Mouse (Mus musculus) kidney, postnatal 0 days (tissue): ENCODE measurements around the gene Trmt61a. TPM values are rescaled to one million over a fixed set of nuclear protein-coding genes. Genes with fewer than 3 reads are reported as not detected.
A peak's percentile ranks its signal among the peaks of the same experiment; 100 is the strongest.

Experiments used
- ATAC-seq: fragments of 200-750 bp; cut with Nextera tagmentation; replicated peaks from 2 replicates; pipeline ENCODE4 v1.8.0; 2017; ENCODE audit warnings: low read depth, moderate number of reproducible peaks, moderate TSS enrichment, moderate library complexity; ENCODE audit not compliant: low FRiP score
- DNase-seq: peaks from one replicate; pipeline ENCODE4 v3.0.0-alpha.2; 2016; ENCODE audit warnings: low spot score
- H3K27ac ChIP-seq: fragments of 300-500 bp; sonication (generic); 2 replicates; pipeline ENCODE4 v1.5.1; 2014; ENCODE audit warnings: mild to moderate bottlenecking
- H3K27me3 ChIP-seq: fragments of 300-500 bp; sonication (generic); 2 replicates; pipeline ENCODE4 v1.6.1; 2014; ENCODE audit warnings: low read length, mixed read lengths; ENCODE audit not compliant: insufficient read depth
- H3K36me3 ChIP-seq: fragments of 300-500 bp; sonication (generic); 2 replicates; pipeline ENCODE4 v1.6.1; 2014; ENCODE audit warnings: low read length, mixed read lengths; ENCODE audit not compliant: insufficient read depth
- H3K4me1 ChIP-seq: fragments of 300-500 bp; sonication (generic); replicated peaks from 2 replicates; pipeline ENCODE4 v1.6.1; 2014; ENCODE audit warnings: antibody characterized with exemption, low read length, mixed read lengths; ENCODE audit not compliant: insufficient read depth
- H3K4me2 ChIP-seq: fragments of 300-500 bp; sonication (generic); 2 replicates; pipeline ENCODE4 v1.6.1; 2014; ENCODE audit warnings: mild to moderate bottlenecking, low read length, moderate library complexity, mixed read lengths
- H3K4me3 ChIP-seq: fragments of 300-500 bp; sonication (generic); replicated peaks from 2 replicates; pipeline ENCODE4 v1.5.1; 2014; ENCODE audit warnings: low read depth, low read length
- H3K9ac ChIP-seq: fragments of 300-500 bp; sonication (generic); 2 replicates; pipeline ENCODE4 v1.6.1; 2014; ENCODE audit warnings: low read depth, low read length
- H3K9me3 ChIP-seq: fragments of 300-500 bp; sonication (generic); replicated peaks from 2 replicates; pipeline ENCODE4 v1.6.1; 2016; ENCODE audit warnings: low read length, inconsistent platforms, mixed read lengths
- CTCF ChIP-seq: IDR thresholded peaks from 2 replicates; pipeline ENCODE4 v1.5.1; 2016; ENCODE audit warnings: antibody characterized with exemption, low read depth, mild to moderate bottlenecking, moderate library complexity
- WGBS: fragments of 180-500 bp; shearing (Covaris S2); extraction: QIAGEN DNeasy Blood & Tissue Kit; methylation state at CpG from one replicate; pipeline ENCODE4 v1.1.7; 2014; 5-methylcytosine and 5-hydroxymethylcytosine counted together
- polyA plus RNA-seq: library from polyadenylated mRNA; unstranded; fragments of >200 nt; fragmentation: Nextera tagmentation; extraction: Ambion mirVana; gene quantifications from 2 replicates; pipeline ENCODE4 v1.2.1, GENCODE M21; 2015

The Trmt61a gene
- polyA plus RNA-seq, 1 experiment from 2014 or later, result 6.3 TPM

DNA sequence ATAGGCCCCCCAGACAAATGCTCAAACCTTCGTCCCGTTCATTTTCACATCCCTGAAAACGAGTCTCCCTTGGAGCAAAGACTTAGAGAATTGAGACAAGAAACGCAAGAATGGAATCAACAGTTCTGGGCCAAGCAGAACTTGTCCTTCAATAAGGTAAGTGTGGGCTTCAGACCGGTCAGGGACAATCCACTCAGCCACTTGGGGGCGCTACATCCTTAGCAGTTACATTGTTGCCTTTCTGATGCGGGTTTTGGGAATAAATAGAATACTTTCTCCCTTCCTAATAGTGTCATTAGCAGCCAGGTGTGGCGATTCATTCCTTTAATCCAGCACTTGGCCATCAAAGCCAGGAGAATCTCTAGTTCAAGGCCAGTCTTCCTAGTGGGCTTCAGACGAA, 44.7 kb downstream of the Trmt61a start:
- Histone ChIP-seq H3K36me3 (0 out of 2 replicates have a peak, but pooled peaks cover 12% of the 10 kb centered on the region), H3K27ac (no peak overlapping the region), H3K9me3 (no peaks in the 10 kb centered on the region), H3K4me1 (peaks cover 10% of the 10 kb centered on the region; the same call in 1 of the 2 replicates), H3K9ac (no peak overlapping the region), H3K4me3 (no peak overlapping the region), H3K27me3 (no peaks in the 10 kb centered on the region), H3K4me2 (no peak overlapping the region)
- TF ChIP-seq CTCF, result peak; percentile 68
- ATAC-seq, result no peak
- 71% methylated on average over 9 of the region's 9 CpGs for WGBS
- DNase-seq, result peak; percentile 60

DNA sequence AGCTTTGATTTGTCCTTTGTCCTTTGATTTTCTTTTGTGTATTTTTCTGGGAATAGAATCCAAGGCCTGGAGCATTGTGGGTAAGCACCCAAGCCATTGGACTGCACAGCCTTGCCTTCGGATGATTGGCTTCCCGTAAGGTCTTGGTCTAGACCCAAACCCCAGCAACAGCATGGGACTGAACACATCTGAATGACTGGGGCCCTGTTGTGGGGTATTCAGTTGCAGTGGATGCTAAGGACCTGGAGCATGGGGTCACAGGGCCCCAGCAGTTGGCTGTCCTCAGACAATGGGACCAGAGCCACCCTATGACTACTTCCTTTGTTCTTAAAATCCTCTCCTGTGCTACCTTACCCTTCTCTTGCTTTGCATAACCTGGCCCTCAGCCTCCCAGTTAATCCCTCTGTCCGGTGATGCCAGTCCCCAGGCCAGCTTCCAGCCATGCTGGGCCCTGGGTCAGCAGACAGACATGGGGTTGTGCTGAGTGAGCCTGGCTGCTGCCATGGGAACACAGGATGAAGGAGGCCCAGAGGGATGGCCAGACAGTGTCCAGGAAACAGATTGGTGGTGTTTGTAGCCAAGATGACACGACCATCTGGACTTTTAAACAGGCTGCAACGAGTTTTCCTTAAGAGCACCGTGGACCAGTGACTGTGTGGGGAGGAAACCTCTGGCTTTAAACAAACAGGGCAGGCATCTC, 46.9 kb downstream of the Trmt61a start:
- no peaks in the 10 kb centered on the region for H3K4me1 ChIP-seq
- 0 out of 2 replicates have a peak, but pooled peaks cover 12% of the 10 kb centered on the region for H3K36me3 ChIP-seq
- no peak overlapping the region for H3K9ac ChIP-seq
- ATAC-seq (no peak), DNase-seq (peak; percentile 21)
- H3K4me3 ChIP-seq, result no peak overlapping the region
- H3K4me2 ChIP-seq, result no peak overlapping the region
- 58% methylated on average over 6 of the region's 6 CpGs for WGBS
- no peaks in the 10 kb centered on the region for H3K27me3 ChIP-seq
- H3K27ac ChIP-seq, result no peak overlapping the region
- no peaks in the 10 kb centered on the region for H3K9me3 ChIP-seq
- TF ChIP-seq CTCF, result no peak

DNA sequence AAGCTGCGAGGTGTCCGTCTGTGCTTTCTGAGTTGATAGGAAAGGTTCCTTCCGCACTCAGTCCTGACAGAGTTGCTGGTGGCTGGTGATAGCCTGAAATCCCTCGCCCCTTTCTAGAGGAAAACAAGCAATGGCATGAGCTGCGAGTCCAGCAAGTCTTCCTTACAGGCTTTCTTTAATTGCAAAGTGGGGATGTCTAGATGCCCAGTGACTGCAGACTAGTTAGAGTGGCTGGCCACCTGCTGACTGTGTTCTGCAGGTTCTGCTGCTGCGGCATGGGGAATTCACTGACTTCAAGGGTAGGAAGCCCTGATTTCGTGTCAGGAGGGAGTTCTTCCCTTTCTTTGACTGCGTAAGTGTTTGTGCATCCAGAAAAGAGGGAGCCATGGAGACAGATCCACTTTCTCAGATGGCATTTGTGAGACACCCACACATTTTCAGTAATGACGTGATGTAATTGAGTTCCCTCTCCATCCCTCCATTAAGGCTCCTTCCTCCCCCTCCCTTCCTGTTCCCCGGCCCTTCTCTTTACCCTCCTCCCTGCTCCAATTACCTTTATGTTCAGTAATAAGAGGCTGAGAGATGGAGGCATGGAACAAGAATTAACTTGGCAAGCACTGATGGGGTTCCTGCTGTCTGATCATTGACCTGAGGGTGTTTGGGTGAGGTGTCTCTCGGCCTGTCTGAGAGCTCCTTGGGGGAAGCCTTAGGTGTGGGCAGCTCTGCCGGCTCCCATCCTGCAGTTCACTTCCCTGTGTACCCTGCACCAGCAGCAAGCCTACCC, 47.6 kb downstream of the Trmt61a start:
- 56% methylated on average over 12 of the region's 12 CpGs for WGBS
- Histone ChIP-seq H3K27me3 (no peaks in the 10 kb centered on the region), H3K4me1 (no peaks in the 10 kb centered on the region), H3K36me3 (0 out of 2 replicates have a peak, but pooled peaks cover 12% of the 10 kb centered on the region), H3K9me3 (no peaks in the 10 kb centered on the region), H3K4me2 (no peak overlapping the region), H3K9ac (no peak overlapping the region), H3K4me3 (no peak overlapping the region), H3K27ac (peak overlapping the region; percentile 25; the same call in 1 of the 2 replicates)
- no peak for ATAC-seq
- peak; percentile 19 for DNase-seq
- TF ChIP-seq CTCF, result no peak

DNA sequence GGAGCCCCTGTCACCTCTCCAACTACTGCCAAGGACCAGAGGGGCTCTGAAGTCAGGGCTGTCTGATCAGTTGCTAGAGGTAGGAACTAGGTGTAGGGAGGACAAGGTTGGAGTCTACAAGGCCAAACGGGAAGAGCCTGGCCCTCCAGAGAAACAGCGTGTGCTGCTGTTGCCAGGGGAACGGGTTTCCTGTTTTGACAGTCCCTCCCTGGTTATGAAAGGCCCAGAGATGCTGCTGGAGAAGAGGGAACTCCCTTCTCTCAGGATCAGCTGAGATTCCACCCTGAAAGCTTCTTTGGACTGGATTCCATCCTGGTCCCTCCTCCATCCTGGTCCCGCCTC, 48.2 kb downstream of the Trmt61a start:
- no peak overlapping the region for H3K4me2 ChIP-seq
- H3K9ac ChIP-seq, result no peak overlapping the region
- H3K9me3 ChIP-seq, result no peaks in the 10 kb centered on the region
- H3K4me3 ChIP-seq, result no peak overlapping the region
- H3K27ac ChIP-seq, result peak overlapping the region; percentile 25; the same call in 1 of the 2 replicates
- DNase-seq (peak; percentile 60), ATAC-seq (0 out of 2 replicates have a peak, but pooled peaks have one; percentile 13)
- no peaks in the 10 kb centered on the region for H3K4me1 ChIP-seq
- no peak for TF ChIP-seq CTCF
- WGBS, result 51% methylated on average over 4 of the region's 4 CpGs
- 0 out of 2 replicates have a peak, but pooled peaks cover 12% of the 10 kb centered on the region for H3K36me3 ChIP-seq
- H3K27me3 ChIP-seq, result no peaks in the 10 kb centered on the region

DNA sequence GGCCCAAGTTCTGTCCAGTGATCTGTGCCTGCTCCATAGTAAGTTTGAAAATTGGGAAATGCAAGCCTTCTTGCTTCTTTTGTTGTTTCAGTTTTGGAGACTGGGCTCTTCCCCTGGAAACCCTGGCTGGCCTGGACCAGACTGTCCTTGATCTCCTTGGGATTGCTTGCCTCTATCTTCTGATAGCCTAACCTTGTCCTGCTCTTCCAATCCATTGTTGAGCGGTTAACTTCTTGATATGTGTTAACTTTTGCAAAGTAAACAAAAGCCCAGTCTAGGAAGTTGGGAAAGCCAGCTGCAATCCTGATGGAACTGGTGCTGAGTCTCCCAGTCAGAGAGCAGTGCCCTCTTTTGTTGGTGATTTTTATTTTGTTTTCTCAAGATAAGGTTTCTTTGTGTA, 50.1 kb downstream of the Trmt61a start:
- Histone ChIP-seq H3K9me3 (no peaks in the 10 kb centered on the region), H3K4me1 (no peaks in the 10 kb centered on the region), H3K36me3 (0 out of 2 replicates have a peak, but pooled peaks cover 12% of the 10 kb centered on the region), H3K27ac (no peak overlapping the region), H3K9ac (no peak overlapping the region), H3K4me2 (no peak overlapping the region), H3K4me3 (no peak overlapping the region), H3K27me3 (no peaks in the 10 kb centered on the region)
- TF ChIP-seq CTCF, result no peak
- DNase-seq (no peak), ATAC-seq (no peak)
- WGBS, result 84% methylated on average over 1 of the region's 1 CpGs
